Mouse (Mus musculus) kidney, postnatal 0 days (tissue): ENCODE results near the gene Pptc7. TPM values are rescaled to one million over a fixed set of nuclear protein-coding genes. Genes with fewer than 3 reads are reported as not detected.

Experiments
- ATAC-seq: fragments of 200-750 bp; cut with Nextera tagmentation; replicated peaks from 2 replicates; pipeline ENCODE4 v1.8.0; 2017; ENCODE audit warnings: low read depth, moderate number of reproducible peaks, moderate TSS enrichment, moderate library complexity; ENCODE audit not compliant: low FRiP score
- DNase-seq: peaks from one replicate; pipeline ENCODE4 v3.0.0-alpha.2; 2016; ENCODE audit warnings: low spot score
- H3K27ac ChIP-seq: fragments of 300-500 bp; sonication (generic); 2 replicates; pipeline ENCODE4 v1.5.1; 2014; ENCODE audit warnings: mild to moderate bottlenecking
- H3K27me3 ChIP-seq: fragments of 300-500 bp; sonication (generic); 2 replicates; pipeline ENCODE4 v1.6.1; 2014; ENCODE audit warnings: low read length, mixed read lengths; ENCODE audit not compliant: insufficient read depth
- H3K36me3 ChIP-seq: fragments of 300-500 bp; sonication (generic); 2 replicates; pipeline ENCODE4 v1.6.1; 2014; ENCODE audit warnings: low read length, mixed read lengths; ENCODE audit not compliant: insufficient read depth
- H3K4me1 ChIP-seq: fragments of 300-500 bp; sonication (generic); replicated peaks from 2 replicates; pipeline ENCODE4 v1.6.1; 2014; ENCODE audit warnings: antibody characterized with exemption, low read length, mixed read lengths; ENCODE audit not compliant: insufficient read depth
- H3K4me2 ChIP-seq: fragments of 300-500 bp; sonication (generic); 2 replicates; pipeline ENCODE4 v1.6.1; 2014; ENCODE audit warnings: mild to moderate bottlenecking, low read length, moderate library complexity, mixed read lengths
- H3K4me3 ChIP-seq: fragments of 300-500 bp; sonication (generic); replicated peaks from 2 replicates; pipeline ENCODE4 v1.5.1; 2014; ENCODE audit warnings: low read depth, low read length
- H3K9ac ChIP-seq: fragments of 300-500 bp; sonication (generic); 2 replicates; pipeline ENCODE4 v1.6.1; 2014; ENCODE audit warnings: low read depth, low read length
- H3K9me3 ChIP-seq: fragments of 300-500 bp; sonication (generic); replicated peaks from 2 replicates; pipeline ENCODE4 v1.6.1; 2016; ENCODE audit warnings: low read length, inconsistent platforms, mixed read lengths
- CTCF ChIP-seq: IDR thresholded peaks from 2 replicates; pipeline ENCODE4 v1.5.1; 2016; ENCODE audit warnings: antibody characterized with exemption, low read depth, mild to moderate bottlenecking, moderate library complexity
- WGBS: fragments of 180-500 bp; shearing (Covaris S2); extraction: QIAGEN DNeasy Blood & Tissue Kit; methylation state at CpG from one replicate; pipeline ENCODE4 v1.1.7; 2014; 5-methylcytosine and 5-hydroxymethylcytosine counted together
- polyA plus RNA-seq: library from polyadenylated mRNA; unstranded; fragments of >200 nt; fragmentation: Nextera tagmentation; extraction: Ambion mirVana; gene quantifications from 2 replicates; pipeline ENCODE4 v1.2.1, GENCODE M21; 2015

Pptc7 gene
- polyA plus RNA-seq, 1 experiment from 2014 or later = 12.1 TPM

DNA sequence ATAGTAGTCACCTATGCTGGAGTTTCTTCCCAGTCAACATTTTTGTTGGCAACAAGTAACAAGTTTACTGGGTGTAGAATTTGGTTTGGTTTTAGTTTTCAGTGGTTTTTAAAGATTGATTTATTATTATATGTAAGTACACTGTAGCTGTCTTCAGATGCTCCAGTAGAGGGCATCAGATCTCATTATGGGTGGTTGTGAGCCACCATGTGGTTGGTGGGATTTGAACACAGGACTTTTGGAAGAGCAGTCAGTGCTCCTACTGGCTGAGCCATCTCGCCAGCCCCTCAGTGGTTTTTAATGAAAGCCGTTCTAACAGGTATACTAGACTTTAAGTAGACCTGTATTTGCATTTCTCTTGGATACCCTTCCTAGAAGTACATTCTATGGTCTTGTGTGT, 18.2 kb upstream of the Pptc7 start:
- H3K4me2 ChIP-seq = no peak overlapping the region
- 94% methylated on average over 2 of the region's 2 CpGs for WGBS
- H3K27ac ChIP-seq = no peak overlapping the region
- no peaks in the 10 kb centered on the region for H3K36me3 ChIP-seq
- ATAC-seq (no peak), DNase-seq (no peak)
- no peaks in the 10 kb centered on the region for H3K27me3 ChIP-seq
- H3K4me1 ChIP-seq = no peaks in the 10 kb centered on the region; the same call in 1 of the 2 replicates
- TF ChIP-seq CTCF = peak; percentile 41
- H3K9me3 ChIP-seq = no peaks in the 10 kb centered on the region
- H3K4me3 ChIP-seq = no peak overlapping the region
- H3K9ac ChIP-seq = no peak overlapping the region

DNA sequence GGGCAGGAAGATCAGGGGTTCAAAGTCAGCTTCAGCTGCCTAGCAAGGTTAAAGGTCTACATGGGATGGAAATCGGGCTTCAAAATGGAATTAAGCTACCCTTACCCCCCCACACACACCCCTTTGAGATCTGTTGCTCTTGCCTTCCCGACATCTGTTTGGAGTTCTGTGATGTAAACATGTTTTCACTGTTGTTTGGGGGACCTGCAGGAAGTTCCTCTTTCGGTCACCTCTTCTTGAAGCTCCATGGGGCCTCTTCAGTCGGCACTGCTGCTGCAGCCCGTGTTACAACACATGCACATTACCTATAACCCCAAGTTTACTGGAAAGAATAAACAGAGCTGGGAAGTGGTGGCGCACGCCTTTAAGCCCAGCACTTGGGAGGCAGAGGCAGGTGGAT, 17.0 kb upstream of the Pptc7 start:
- H3K9me3 ChIP-seq = no peaks in the 10 kb centered on the region
- H3K27me3 ChIP-seq = no peaks in the 10 kb centered on the region
- no peaks in the 10 kb centered on the region; the same call in 1 of the 2 replicates for H3K4me1 ChIP-seq
- no peak for DNase-seq
- no peak overlapping the region for H3K4me2 ChIP-seq
- ATAC-seq = no peak
- no peak overlapping the region for H3K27ac ChIP-seq
- H3K9ac ChIP-seq = no peak overlapping the region
- H3K4me3 ChIP-seq = no peak overlapping the region
- no peak for TF ChIP-seq CTCF
- WGBS = 76% methylated on average over 7 of the region's 7 CpGs
- no peaks in the 10 kb centered on the region for H3K36me3 ChIP-seq

DNA sequence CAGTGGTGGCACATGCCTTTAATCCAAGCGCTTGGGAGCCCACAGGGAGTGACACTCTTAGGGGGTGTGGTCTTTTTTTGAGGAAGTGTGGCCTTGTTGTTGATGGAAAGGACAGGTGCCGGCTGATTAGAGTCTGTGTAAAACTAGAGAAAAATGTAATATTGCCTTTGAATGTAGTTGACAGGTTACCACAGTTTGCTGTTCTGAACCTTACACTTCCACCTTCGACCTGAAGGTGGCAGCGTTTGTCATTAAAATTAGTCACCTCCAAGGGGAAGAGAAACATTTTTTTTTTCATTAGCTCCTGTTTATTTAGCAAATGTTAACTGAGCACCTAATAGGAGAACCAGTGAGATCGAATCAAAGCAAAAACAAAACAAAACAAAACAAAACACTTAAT, 16.3 kb upstream of the Pptc7 start:
- no peak overlapping the region for H3K27ac ChIP-seq
- no peak overlapping the region for H3K4me2 ChIP-seq
- H3K9ac ChIP-seq = no peak overlapping the region
- no peaks in the 10 kb centered on the region for H3K9me3 ChIP-seq
- DNase-seq (peak; percentile 87), ATAC-seq (no peak)
- no peaks in the 10 kb centered on the region for H3K27me3 ChIP-seq
- peak; percentile 87 for TF ChIP-seq CTCF
- H3K4me3 ChIP-seq = no peak overlapping the region
- WGBS = 20% methylated on average over 5 of the region's 5 CpGs
- no peaks in the 10 kb centered on the region for H3K36me3 ChIP-seq
- no peaks in the 10 kb centered on the region; the same call in 1 of the 2 replicates for H3K4me1 ChIP-seq

DNA sequence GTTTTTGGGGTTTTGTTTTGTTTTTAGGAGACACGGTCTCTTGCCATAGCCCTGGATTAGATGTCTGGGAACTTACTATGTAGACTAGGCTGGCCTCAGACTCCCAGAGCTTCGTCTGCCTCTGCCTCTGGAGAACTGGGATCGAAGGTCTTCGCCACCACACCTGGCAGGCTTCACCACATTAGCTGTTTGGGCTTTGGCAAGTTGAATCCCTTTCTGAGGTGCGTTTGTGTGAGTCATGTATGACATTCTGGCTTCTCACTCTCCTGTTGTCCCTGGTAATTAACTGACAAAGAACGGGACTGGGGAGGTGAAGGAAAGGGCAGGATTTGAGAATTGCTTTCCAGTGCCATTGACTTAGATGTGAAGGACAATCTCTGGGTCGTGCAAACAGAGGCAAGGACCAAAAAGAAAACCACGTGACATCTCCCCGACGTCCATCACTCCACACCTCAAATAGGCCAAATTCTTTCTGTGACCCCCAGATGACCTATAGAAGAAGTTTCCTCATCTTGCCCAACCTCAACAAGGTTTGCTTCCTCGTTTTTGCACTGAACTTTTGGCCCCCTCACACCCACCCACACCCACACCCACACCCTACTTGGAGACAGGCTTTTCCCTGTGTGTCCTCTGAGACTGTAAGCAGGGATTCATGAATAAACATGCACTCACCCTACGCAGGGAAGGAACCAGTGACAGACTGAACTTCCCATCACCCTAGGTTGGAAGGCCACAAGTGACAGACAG, 15.1 kb upstream of the Pptc7 start:
- no peak for TF ChIP-seq CTCF
- no peaks in the 10 kb centered on the region for H3K27me3 ChIP-seq
- H3K27ac ChIP-seq = no peak overlapping the region
- WGBS = 56% methylated on average over 12 of the region's 12 CpGs
- H3K4me3 ChIP-seq = no peak overlapping the region
- ATAC-seq = no peak
- no peak overlapping the region for H3K4me2 ChIP-seq
- no peaks in the 10 kb centered on the region for H3K36me3 ChIP-seq
- no peak overlapping the region for H3K9ac ChIP-seq
- no peaks in the 10 kb centered on the region for H3K9me3 ChIP-seq
- DNase-seq = no peak
- H3K4me1 ChIP-seq = no peaks in the 10 kb centered on the region

GRCm38 (mm10) chr5:122272821-122273220, 11.3 kb upstream of the Pptc7 start:
- Histone ChIP-seq H3K4me3 (no peak overlapping the region), H3K9ac (no peak overlapping the region), H3K36me3 (no peaks in the 10 kb centered on the region), H3K4me1 (no peaks in the 10 kb centered on the region), H3K27ac (no peak overlapping the region), H3K4me2 (no peak overlapping the region), H3K9me3 (no peaks in the 10 kb centered on the region), H3K27me3 (no peaks in the 10 kb centered on the region)
- DNase-seq (no peak), ATAC-seq (no peak)
- no peak for TF ChIP-seq CTCF
- 72% methylated on average over 5 of the region's 5 CpGs for WGBS

DNA sequence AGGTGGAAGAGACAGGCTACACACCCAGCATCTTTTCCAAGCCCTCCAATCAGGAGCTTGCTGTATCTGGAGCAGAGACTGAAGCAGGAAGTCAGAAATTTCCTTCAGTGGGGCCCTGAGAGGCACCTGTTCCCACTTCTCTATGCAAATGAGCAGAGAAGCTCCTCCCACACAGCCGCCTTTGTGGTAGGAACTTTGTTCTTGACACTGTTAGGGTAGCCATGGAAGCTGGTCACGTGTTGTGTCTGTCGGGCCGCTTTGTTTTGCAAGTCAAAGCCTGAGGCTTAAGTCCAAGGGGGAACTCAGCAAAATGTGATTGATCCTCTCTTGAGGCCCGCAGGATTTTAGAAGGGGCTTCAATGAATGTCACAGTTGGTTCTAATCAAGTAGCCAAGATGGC, 9.4 kb upstream of the Pptc7 start:
- no peaks in the 10 kb centered on the region for H3K27me3 ChIP-seq
- no peak overlapping the region for H3K4me3 ChIP-seq
- H3K27ac ChIP-seq = no peak overlapping the region
- H3K9me3 ChIP-seq = no peaks in the 10 kb centered on the region
- no peaks in the 10 kb centered on the region for H3K36me3 ChIP-seq
- ATAC-seq = 0 out of 2 replicates have a peak, but pooled peaks have one; percentile 13
- TF ChIP-seq CTCF = no peak
- H3K9ac ChIP-seq = no peak overlapping the region
- WGBS = 31% methylated on average over 5 of the region's 5 CpGs
- H3K4me1 ChIP-seq = no peaks in the 10 kb centered on the region
- no peak overlapping the region for H3K4me2 ChIP-seq
- DNase-seq = no peak
